Mouse (Mus musculus): ENCODE data around the gene Wapl.

Gene Wapl

GRCm38 (mm10) chr14:34697376-34697775, 23.6 kb downstream of the Wapl start:
- no peak for DNase-seq (ENCODE audit: low read depth)

- DNase-seq (ENCODE audit: low read depth), result no peak
Measured at GRCm38 (mm10) chr14:34710209-34710608, 36.5 kb downstream of the Wapl start.

- no peak for DNase-seq (ENCODE audit: low read depth)
Measured at GRCm38 (mm10) chr14:34712027-34712426, 38.3 kb downstream of the Wapl start.

GRCm38 (mm10) chr14:34712857-34713256, 39.1 kb downstream of the Wapl start:
- DNase-seq (ENCODE audit: low read depth), result no peak

- DNase-seq (ENCODE audit: low read depth), result no peak
Measured at GRCm38 (mm10) chr14:34718150-34718549, 44.4 kb downstream of the Wapl start.

- no peak for DNase-seq (ENCODE audit: low read depth)
Measured at GRCm38 (mm10) chr14:34727709-34728108, 54.0 kb downstream of the Wapl start.

GRCm38 (mm10) chr14:34735405-34735804, 61.7 kb downstream of the Wapl start:
- no peak for DNase-seq (ENCODE audit: low read depth)

GRCm38 (mm10) chr14:34745401-34745800, 71.7 kb downstream of the Wapl start:
- DNase-seq (ENCODE audit: low read depth), result no peak

GRCm38 (mm10) chr14:34755731-34756130, 82.0 kb downstream of the Wapl start:
- DNase-seq (ENCODE audit: low read depth), result no peak

GRCm38 (mm10) chr14:34759938-34760337, 86.2 kb downstream of the Wapl start:
- no peak for DNase-seq (ENCODE audit: low read depth)

GRCm38 (mm10) chr14:34761082-34761959, 87.6 kb downstream of the Wapl start:
- DNase-seq (ENCODE audit: low read depth), result no peak

GRCm38 (mm10) chr14:34762682-34763081, 89.0 kb downstream of the Wapl start:
- DNase-seq (ENCODE audit: low read depth), result no peak

- DNase-seq (ENCODE audit: low read depth), result peak; percentile 94
Measured at GRCm38 (mm10) chr14:34763771-34764539, 90.2 kb downstream of the Wapl start.

GRCm38 (mm10) chr14:34764908-34765307, 91.2 kb downstream of the Wapl start:
- DNase-seq (ENCODE audit: low read depth), result no peak

GRCm38 (mm10) chr14:34765380-34765779, 91.7 kb downstream of the Wapl start:
- no peak for DNase-seq (ENCODE audit: low read depth)

- DNase-seq (ENCODE audit: low read depth), result no peak
Measured at GRCm38 (mm10) chr14:34766181-34766580, 92.5 kb downstream of the Wapl start.

- no peak for DNase-seq (ENCODE audit: low read depth)
Measured at GRCm38 (mm10) chr14:34768373-34768772, 94.6 kb downstream of the Wapl start.

- DNase-seq (ENCODE audit: low read depth), result no peak
Measured at GRCm38 (mm10) chr14:34769021-34769566, 95.4 kb downstream of the Wapl start.

GRCm38 (mm10) chr14:34769567-34770158, 95.9 kb downstream of the Wapl start:
- DNase-seq (ENCODE audit: low read depth), result no peak

- DNase-seq (ENCODE audit: low read depth), result no peak
Measured at GRCm38 (mm10) chr14:34770467-34770866, 96.7 kb downstream of the Wapl start.

- DNase-seq (ENCODE audit: low read depth), result no peak
Measured at GRCm38 (mm10) chr14:34771601-34772000, 97.9 kb downstream of the Wapl start.

- DNase-seq (ENCODE audit: low read depth), result no peak
Measured at GRCm38 (mm10) chr14:34772132-34772531, 98.4 kb downstream of the Wapl start.

Measured in fibroblast of lung, adult 2 months (primary cell).